Mouse (Mus musculus) myocyte (in vitro differentiated cells): ENCODE measurements around the gene Zfp142.

Source experiments
- MAX ChIP-seq: IDR thresholded peaks from one replicate; pipeline ENCODE4 v1.6.1; 2011; ENCODE audit warnings: low read depth, mild to moderate bottlenecking, control low read depth
- POLR2A ChIP-seq: IDR thresholded peaks from one replicate; pipeline ENCODE4 v1.6.1; 2011; ENCODE audit warnings: low read depth, mild to moderate bottlenecking, control low read depth, moderate library complexity; ENCODE audit not compliant: insufficient read length
- POLR2AphosphoS2 ChIP-seq: IDR thresholded peaks from one replicate; pipeline ENCODE4 v1.6.1; 2011; ENCODE audit warnings: low read depth, control low read depth; ENCODE audit not compliant: insufficient read length

DNA sequence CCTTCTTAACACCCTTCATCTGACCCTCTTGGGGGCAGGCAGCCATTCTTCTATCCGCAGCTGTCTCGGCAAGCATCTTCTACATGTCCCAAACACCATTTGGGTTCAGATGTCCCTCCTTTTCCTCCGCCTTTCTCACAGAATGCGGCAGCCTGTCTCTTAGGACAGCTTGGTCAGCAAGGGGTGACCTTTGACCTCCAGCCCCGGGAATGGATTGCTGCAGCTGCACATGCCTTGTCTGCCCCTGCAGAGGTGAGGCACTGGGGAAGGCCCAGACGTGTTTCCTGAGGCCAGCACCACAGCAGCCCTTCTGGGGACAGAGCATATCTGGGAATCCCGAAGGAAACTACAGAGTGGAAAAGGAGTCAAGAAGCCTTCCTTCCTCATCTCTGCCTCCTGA lies 40.0 kb upstream of the Zfp142 start:
- TF ChIP-seq POLR2AphosphoS2 (no peak), MAX (no peak), POLR2A (no peak)
